Mouse (Mus musculus) spleen, postnatal 14 days (tissue): ENCODE results near the gene Tyk2.

Experiments
- DNase-seq, 2 experiments: peaks; one replicate each; pipeline ENCODE4 v3.0.0; 2021 to 2022; ENCODE audit warnings: low spot score in 2 of 2

Tyk2 gene

GRCm38 (mm10) chr9:21114190-21114589 lies 16.9 kb downstream of the Tyk2 start:
- DNase-seq = no peak

DNA sequence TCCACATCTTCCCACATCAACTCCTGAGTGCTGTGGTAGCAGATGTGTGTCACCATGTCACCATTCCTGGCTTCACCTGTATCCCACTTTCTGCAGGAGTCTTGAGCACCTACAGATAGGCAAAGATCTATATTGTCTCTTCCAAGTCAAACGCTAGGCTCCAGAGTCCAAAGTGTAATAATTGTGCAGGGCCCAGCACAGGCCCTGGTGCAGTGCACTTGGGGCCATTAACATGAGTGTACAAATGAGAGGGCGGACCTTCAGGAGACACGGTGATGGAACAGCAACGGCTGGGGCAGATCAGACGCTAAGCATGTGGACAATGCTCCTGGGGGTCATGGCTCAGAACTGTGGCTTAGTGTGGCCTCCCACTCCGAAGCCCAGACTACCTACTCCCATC lies 17.3 kb downstream of the Tyk2 start:
- no peak for DNase-seq

- no peak for DNase-seq
These were observed 23.3 kb downstream of the Tyk2 start for GRCm38 (mm10) chr9:21107607-21108237.

DNA sequence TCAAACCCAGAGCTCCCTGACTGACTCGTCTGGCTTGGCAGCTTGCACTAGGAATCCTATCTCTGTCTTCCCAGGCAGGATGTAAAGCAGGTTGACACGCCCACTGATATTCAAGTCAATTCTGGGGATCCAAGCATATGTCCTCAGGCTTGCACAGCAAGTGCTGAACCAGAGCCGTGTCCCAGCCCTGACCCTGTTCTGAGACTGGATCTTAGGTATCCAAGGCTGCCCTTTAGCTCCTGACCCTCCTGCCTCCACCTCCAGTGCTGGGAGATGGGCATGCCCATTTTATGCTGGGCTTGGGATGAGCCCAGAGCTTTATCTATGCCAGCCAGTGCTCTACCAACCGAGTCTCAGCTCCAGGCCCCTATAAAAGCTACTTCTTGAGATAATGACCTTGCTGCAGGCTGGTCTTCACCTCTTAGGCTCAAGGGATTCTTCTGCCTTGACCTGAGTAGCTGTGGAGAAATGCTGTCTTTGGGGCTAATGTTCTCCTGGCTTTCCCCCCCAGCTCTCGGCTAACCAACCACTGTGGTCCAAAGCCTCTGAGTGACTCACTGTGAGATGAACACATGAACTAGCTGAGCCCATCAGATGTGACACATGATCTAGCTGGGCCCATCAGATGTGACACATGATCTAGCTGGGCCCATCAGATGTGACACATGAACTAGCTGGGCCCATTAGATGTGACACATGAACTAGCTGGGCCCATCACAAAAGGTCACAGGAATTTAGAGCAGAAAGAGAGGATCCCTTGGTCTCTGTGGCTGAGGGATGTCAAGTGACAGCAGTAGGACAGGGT lies 25.1 kb downstream of the Tyk2 start:
- no peak for DNase-seq

GRCm38 (mm10) chr9:21104814-21105213 lies 26.2 kb downstream of the Tyk2 start:
- DNase-seq = no peak

DNA sequence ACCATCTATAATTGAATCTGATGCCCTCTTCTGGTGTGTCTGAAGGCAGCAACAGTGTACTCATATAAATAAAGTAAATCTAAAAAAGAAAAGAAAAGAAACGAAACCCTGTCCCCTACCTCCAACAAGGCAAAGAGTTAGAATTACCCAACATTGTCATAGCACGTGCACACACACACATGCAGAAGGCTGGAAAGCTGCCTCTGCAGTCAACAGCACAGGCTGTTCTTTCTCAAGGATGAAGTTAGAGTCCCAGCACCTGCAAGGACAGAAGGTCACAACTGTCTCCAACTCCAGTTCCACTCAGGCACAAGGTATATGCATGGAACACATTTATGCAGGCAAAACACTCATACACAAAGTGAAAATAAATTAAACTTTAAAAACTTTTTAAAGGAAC lies 29.0 kb downstream of the Tyk2 start:
- no peak for DNase-seq

DNA sequence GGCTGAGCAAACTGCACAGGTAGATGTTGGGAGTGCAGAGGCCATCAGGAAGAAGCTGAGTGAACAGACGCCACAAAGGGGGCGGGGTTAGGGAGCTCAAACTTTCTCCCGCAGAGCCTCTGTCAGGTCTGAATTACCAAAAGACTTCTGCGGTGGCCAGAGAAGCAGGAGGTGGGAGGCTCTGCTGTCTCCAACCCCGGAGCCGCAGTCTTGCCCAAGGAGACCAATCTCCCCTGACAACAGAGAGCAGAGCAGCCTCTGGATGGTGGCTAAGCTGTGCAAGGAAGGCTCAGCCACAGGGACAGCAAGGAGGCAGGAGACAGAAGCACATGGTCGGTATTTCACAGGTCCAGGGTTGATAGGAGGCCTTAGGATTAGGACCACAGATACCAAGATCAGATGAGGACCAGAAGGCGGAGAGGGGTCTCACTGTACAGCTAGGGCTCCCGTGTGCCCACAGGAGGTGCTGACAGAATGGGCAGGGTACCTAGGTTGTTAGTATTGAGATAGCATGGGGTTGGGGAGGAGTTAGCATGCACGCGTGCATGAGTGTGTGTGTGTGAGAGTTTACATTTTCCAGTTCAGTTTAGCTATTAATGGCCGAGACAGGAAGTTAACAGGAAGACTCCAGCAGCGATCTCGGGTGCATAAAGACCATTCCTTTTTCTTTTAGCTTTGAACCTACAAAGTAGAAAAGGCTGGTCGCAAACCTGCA lies 30.4 kb downstream of the Tyk2 start:
- DNase-seq = no peak

DNA sequence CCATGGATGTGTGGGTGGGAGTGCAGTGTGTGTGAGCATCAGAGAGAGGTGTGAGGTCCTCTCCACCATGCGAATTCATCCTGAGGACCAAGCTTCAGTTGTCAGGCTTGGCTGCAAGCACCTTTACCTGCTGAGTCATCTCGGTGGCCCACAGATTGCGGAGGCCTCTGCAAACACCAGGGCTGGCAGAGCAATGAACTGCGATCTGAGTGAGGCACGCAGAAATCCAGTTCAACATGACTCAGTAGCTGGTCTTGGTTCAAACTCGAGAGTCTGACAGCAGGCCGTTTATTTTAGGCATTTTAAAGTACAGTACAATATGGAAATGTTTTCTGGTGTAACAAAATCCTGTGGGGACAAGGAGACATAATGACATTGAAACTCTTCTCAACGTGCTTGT lies 33.2 kb downstream of the Tyk2 start:
- no peak for DNase-seq

DNA sequence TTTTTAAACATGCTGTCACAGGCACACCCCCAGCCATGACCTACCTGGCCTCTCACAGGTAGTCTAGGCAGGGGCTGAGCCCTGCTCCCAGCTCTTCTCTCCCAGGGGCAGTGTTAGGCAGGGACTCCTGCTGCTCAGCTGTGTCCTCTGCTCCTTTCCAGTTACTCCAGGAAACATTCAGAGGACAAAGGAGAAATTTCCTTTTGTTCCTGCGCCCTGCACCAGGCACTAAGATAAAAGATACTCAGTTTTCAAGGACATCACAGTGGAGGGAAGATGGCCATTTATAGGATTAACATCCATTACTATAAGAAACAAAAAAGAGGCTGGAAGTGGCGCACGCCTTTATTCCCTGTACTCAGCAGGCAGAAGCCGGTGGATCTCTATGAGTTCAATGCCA lies 35.1 kb downstream of the Tyk2 start:
- DNase-seq = no peak

DNA sequence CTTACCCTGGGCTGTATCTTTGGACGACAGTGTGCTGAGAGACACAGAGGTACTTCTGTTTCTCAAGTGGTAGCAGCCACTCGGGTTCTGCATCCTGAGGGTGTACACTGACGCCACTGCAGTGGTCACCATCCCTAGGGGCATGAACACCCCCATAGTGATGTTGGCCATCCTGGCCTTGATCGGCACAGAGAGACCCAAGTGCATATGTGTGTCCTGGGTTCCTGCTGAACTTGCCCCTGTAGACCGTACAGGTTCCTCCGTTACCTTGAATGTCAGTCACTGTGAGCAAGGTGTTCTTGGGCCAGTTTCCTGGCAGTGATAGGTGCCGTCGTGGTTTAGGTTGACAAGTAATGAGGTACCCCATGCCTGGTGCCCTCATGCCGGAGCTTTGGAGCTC lies 37.6 kb downstream of the Tyk2 start:
- no peak for DNase-seq

GRCm38 (mm10) chr9:21091707-21092320 lies 39.2 kb downstream of the Tyk2 start, which contains the start of the genes Gm38431 and Raver1:
Gm38431 (minus strand) TSS chr9:21091997.
Raver1 (minus strand) TSS chr9:21092008.
- peak; percentile 95 for DNase-seq

GRCm38 (mm10) chr9:21090972-21091706 lies 39.9 kb downstream of the Tyk2 start:
- DNase-seq = no peak

DNA sequence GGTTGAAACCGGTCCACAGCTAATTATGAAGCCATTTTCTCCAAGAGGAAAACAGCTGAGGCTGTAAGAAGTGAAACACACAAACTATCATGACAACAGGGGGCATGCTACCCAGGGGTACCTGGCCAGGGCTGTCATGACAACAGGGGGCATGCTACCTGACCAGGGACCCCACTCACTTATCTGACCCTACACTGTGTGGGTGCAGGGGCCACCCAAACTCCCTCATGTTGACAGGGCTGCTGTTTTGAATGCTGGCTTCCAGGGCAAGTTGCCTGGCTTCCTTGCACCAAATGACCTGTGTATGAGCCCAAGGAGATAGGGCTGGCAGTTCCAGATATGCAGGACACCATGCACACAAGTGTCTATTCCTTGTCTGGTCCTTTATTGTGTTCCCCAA lies 40.5 kb downstream of the Tyk2 start:
- DNase-seq = no peak

- no peak for DNase-seq
These were observed 47.7 kb downstream of the Tyk2 start for GRCm38 (mm10) chr9:21083324-21083723.

DNA sequence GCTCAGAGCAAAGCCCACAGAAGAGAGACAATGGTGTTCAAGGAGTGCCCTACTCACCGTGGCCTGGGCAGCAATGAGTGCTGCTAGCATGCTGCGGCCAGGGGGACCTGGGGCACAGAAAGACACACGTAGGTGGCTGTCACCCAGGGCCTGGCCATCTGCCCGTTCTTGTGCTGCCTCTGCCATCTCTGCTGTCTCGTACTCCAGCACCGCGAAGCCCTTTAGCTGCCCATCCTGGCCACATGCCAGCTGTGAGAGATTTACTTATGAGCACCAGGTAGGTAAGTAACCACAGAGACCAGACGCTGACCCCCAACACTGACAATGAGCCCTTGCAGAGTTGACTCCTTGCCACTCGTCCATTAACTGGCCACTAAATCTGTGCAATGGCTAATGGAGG lies 49.9 kb downstream of the Tyk2 start:
- no peak for DNase-seq

DNA sequence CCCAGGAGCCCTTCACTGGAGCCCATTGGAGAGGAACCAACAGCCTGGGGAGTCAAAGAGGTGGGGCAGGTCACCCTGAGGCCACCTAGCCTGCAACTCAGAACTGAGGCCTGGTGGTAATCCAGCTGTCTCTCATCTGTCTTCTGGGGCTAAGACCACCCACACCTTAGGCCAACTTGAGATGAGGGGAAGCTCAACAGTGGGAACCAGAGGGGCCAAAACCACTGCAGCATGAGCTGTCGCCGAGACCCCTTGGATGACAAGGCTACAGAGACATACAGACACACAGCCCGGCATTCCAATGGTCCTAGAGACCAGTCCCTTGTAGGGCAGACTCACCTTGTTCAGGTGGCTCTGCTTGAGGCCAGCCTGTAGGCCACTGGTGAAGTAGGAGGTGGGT lies 55.4 kb downstream of the Tyk2 start:
- no peak for DNase-seq

DNA sequence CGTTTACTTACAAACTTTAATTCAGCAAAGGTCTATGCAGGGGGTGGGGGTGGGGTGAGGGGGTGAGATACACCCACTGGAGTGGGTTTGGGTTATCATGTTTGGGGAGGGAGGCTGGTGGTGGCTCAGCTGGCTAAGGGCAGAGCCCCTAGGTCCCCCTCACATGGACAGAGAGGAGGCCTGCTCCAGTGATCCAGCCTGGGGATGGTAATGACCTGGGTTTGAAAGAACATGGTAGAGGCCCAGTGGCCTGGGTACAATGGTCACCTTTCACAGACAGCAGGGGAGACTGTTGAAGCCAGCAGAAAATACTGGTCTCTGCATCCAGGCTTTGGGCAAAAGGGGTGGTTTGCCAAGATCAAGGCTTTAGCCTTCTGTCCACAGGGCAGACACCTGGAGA lies 56.9 kb downstream of the Tyk2 start:
- no peak for DNase-seq

DNA sequence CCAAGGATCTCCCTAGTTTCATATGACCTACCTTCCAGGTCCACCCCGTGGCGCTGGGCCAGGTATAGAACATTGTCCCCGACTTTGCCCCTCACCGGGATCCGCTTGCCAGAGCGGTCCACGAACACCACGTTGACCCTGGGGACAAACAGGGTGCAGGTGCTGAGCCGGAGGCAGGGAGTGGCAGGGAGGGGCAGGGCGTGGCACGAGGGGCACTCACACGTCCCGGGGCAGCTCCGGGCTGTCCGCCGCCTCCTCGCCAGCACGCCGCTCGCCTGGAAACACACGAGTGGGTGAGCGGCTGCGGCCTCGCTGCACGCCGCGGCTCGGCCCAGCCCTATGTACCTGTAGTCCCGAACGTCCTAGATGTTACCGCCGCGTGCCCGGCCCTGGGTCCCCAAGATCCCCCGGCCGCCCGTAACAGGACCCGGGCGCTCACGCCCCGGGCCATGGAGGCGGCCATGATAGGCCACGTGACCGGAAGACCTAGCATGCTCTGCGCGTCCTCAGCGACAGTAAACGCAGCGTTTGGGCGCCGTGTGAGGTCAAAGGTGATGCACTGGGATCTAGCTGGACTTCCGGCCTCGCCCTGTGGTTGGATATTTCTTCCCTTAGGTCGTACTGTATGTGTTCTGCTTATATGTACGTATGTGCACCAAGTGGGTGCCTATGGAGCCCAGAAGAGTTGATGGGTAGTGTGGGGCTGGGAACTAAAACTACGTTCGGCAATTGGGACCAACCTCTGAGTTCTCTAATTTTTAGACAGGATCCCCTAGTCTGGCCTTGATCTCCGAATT lies 57.8 kb downstream of the Tyk2 start, which contains the start of the genes Gm49373 and Fdx1l:
Gene Gm49373, minus strand, starts transcription at position 53 of the 797 bp plus-strand sequence.
Gene Fdx1l, minus strand, starts transcription at position 571 of the 797 bp plus-strand sequence.
- peak; percentile 65 to 79 for DNase-seq

- no peak for DNase-seq
These were observed 58.4 kb downstream of the Tyk2 start for GRCm38 (mm10) chr9:21072641-21073040.

DNA sequence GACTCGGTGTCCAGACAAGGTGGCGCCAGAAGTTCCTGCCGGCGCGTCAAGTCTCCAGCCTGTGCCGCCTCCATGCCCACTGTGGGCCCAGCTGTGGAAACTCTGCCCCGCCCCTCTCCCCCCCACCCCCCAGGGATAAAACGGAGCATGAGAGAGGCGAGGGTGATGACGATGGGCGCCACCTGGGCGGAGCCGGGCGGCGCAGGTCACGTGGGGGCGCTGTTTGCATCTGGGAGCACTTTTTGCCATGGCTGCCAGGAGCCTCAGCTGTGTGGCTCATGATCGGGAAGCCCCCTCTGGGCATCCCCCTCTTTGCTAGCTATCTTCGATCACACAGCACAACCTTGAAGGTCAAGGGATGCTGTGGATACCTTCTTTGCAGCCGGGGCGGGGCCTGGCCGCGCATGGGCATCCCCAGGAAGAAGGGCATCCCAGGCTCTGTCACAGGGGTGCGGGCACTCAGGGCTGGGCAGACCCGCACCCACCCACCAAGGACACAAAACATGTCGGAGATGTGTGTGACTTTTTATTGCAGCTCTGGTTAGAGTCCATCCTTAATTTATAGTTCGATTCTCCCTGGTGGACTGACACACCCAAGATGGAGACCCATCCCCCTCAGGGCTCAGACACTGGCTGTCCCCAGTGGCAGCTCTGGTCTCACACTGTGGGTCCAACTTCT lies 63.9 kb downstream of the Tyk2 start, which contains the start of gene Zglp1:
Gene Zglp1, minus strand, starts transcription at position 88 of the 679 bp plus-strand sequence.
- DNase-seq = no peak
